Mouse (Mus musculus) granulocyte monocyte progenitor cell, adult 5-6 weeks (primary cell): ENCODE measurements around the gene Olfr33. TPM values are rescaled to one million over a fixed set of nuclear protein-coding genes. Genes with fewer than 3 reads are reported as not detected.

ENCODE experiments used
- ATAC-seq: replicated peaks from 2 replicates; pipeline ENCODE4 v1.8.0; 2016; ENCODE audit warnings: mild to moderate bottlenecking, moderate TSS enrichment, inconsistent platforms; ENCODE audit not compliant: poor library complexity, severe bottlenecking
- total RNA-seq, 2 experiments: library from RNA; stranded (forward) in 1 of 2; stranded (reverse) in 1 of 2; fragments of 200-712, 200-1000 nt in 1 of 2; fragments of >200 nt in 1 of 2; fragmentation: Nextera tagmentation in 1 of 2; gene quantifications; 2 replicates each; pipeline ENCODE4 v1.2.3; 2014 to 2017

The Olfr33 gene
- not detected in 2 replicates for total RNA-seq (2014; fragmentation: Nextera tagmentation)
- total RNA-seq (2017): not detected in 2 replicates

DNA sequence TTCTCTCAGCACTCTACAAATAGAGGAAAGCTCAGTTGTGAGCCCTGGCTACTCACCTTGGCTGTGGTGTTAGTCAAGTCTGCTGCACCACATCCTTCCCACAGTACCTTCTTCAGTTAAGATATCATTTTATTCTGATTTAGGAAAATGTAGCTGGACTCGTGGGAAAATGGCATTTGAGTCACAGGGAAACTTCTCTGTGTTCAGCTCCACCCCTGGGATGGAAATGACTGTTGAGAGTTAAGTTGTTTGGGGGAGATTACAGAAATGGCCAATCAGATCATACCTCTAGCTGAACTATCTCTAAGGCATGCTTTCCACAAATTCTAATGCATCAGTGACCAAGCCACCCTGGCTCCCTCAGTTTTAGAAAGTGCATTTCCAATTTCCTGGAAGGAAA is at the start of gene Olfr33:
Olfr33 (minus strand) TSS at position 101 of the 400 bp plus-strand sequence.
- no peak for ATAC-seq

GRCm38 (mm10) chr7:102759266-102759665 is 40.4 kb upstream of the Olfr33 start, which contains the start of the genes Olfr560 and Olfr78:
TSS of gene Olfr560 (minus strand) at chr7:102759366.
TSS of gene Olfr78 (minus strand) at chr7:102759471.
- ATAC-seq: no peak

DNA sequence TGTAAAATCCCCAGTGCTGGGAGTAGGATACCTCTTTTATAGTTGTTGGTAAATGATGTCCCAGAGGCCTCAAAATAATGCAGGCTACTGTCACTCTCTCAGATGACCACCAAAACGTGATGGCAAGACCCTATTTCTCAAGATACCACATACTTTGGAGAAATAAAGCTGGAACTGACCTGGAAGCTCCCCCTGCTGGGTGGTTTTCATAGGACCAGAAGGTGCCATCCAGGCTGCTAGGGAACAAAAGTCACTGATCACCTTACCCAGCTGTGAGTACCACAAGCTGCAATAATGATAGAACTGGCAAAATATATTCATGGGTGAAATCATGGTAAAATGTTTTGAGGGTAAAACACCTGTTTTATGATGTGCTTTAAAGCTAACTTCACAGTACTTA is 33.2 kb upstream of the Olfr33 start:
- ATAC-seq: no peak

- ATAC-seq: no peak
Measured at GRCm38 (mm10) chr7:102737705-102738104, 18.8 kb upstream of the Olfr33 start.

DNA sequence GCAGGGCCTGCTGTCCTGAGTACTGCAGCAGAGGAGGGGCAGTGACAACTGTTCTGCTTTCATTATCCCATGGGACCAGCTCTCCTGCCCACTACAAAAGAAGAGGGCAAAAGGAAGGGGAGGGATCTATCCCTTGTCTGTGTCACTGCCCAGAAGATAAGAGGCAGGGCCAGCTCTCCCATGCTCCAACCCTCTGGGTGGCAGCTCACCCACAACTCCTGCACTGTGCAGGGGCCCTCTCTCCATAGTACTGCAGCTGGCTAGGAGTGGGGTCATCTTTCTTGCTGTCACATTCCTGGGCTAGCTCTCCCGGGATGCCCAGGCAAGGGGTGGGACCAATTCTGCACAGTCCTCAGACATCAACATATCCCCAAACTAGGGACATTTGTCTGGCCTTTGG is 14.9 kb upstream of the Olfr33 start:
- ATAC-seq: no peak

DNA sequence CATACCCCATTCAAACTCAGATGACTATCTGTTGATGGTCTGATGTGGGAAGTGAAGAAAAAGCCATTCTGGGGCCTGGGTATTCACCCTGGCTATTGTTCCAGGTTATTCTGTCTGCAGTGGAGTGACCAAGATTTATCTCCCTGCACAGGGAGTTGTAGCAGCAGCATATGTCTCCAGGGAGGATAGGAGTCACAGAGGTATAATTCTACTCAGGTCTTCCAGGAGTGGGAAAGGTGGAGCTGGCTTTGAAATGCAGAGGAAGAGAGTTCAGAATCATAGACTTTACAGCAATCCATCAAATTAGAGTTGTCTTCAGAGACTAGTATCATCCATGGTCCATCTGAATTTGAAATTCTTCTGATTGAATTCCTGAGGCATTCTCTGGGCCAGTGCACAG is 8.5 kb upstream of the Olfr33 start, which contains the start of gene Olfr559:
Olfr559 (minus strand) TSS at position 101 of the 400 bp plus-strand sequence.
- no peak for ATAC-seq

DNA sequence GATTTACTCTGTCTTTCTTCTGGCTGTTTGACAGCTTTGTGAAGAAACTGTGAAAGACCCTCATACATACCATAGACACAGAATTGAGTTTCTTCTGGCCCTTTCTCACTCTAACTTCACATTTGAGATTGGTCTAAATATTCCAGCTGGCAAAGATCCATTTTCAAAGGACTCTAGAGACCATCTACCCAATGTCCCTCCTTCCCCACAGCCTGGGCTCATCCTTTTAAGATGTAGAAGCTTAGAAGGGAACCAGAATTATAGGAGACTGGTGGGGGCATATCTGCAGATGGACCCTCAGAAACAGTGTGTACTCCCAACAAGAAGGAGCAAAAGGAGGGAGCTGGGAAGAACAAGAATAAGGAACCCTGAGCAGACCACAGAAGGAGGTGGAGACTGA is 17.0 kb downstream of the Olfr33 start, which contains the start of gene Olfr558:
Olfr558 (plus strand) TSS at position 301 of the 400 bp plus-strand sequence.
- no peak for ATAC-seq

DNA sequence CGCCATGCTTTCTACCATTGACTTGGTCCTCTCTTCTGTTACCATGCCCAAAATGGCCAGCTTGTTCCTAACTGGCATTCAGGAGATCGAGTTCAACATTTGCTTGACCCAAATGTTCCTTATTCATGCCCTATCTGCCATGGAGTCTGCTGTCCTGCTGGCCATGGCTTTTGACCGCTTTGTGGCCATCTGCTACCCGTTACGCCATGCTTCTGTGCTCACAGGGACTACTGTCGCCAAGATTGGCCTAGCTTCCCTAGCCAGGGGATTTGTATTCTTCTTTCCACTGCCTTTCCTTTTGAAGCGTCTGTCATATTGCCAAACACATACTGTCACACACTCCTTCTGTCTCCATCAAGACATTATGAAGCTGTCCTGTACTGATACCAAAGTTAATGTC is 20.4 kb downstream of the Olfr33 start:
- no peak for ATAC-seq

GRCm38 (mm10) chr7:102695358-102696125 is 23.3 kb downstream of the Olfr33 start, which contains the start of gene Olfr557:
TSS of gene Olfr557 (plus strand) at chr7:102695910.
- ATAC-seq: peak; percentile 97

DNA sequence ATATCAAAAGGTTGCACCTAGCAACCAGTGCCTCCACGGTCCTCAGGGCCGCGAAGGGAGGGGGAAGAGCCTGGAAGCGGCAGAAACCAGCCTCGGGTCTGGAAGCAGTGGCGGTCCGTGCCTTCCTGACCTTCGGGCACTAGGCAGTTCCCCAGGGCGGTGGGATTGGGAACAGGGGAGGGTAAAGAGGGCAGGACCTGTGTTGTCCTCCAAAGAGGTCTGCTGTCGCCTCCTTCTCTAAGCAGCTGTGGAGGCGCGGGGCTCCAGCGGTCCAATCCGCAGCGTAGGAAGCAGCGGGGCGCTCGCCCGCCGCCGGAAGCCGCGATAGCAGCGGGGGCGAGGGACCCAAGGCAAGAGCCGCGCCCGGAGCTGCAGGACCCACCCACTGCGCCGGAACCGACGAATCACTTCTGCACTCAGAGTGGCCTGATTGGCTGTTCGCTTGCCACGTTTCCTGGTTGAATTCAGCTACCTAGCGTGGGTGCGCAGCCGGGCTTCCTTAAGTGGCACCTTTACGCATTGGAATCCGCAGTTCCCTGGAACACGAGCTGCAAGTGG is 31.8 kb downstream of the Olfr33 start, which contains the start of gene Trim68:
Trim68 (minus strand) TSS at position 384 of the 558 bp plus-strand sequence.
- ATAC-seq: peak; percentile 99

- no peak for ATAC-seq
Measured at GRCm38 (mm10) chr7:102681916-102682315, 37.0 kb downstream of the Olfr33 start.

DNA sequence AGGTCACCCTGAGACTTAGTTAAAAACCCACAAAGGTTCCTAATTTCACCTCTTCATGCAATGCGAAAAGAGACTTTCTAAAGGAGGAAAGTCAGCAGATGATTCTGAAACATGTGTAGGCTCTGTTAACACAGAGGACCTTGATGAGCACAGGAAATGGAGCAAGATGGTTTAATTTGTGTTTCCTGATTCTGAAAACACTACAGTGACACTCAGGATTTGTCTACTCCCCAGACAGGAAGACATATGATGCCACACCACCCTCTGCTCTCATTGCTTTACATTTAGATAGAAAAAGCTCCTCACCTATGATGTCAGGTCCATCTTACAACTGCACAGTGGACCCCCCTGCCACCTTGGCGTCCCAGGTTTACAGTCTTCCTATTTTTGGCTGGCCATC is 42.6 kb downstream of the Olfr33 start:
- ATAC-seq: peak; percentile 88

DNA sequence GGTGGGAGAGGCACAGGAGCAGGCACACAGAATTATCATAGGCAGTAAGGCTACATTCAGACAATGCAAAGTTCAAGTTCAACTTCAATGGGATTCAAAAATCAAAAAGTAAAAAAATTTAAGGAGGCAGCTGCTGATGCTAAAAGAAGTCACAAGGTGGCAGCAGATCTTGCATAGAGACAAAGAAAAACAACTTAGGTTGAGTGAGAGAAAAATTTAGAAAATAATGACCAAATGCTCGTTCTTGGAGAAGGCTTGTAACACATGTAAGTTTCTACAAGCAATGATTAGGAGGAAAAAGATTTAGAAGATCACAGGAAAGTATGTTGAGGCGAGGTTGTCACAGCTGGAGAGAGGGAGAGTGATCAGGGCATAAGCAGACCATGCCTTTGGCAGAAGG is 53.5 kb downstream of the Olfr33 start:
- ATAC-seq: no peak

- ATAC-seq: no peak
Measured at GRCm38 (mm10) chr7:102664599-102664998, 54.3 kb downstream of the Olfr33 start, which contains the start of gene Olfr556. TSS of gene Olfr556 (plus strand) at chr7:102664899.

Other genes with a start within 250 kb of the Olfr33 start
Only the 30 nearest of the 32 such genes appear.
- not detected in 2 replicates for gene Olfr543, start 237.4 kb downstream of the Olfr33 start, total RNA-seq (2014; fragmentation: Nextera tagmentation)
- not detected in 2 replicates for gene Olfr543, start 237.4 kb downstream of the Olfr33 start, total RNA-seq (2017)
- gene Olfr544, start 230.8 kb downstream of the Olfr33 start, total RNA-seq (2014; fragmentation: Nextera tagmentation): not detected in 2 replicates
- gene Olfr544, start 230.8 kb downstream of the Olfr33 start, total RNA-seq (2017): not detected in 2 replicates
- gene Olfr545, start 219.5 kb downstream of the Olfr33 start, total RNA-seq (2014; fragmentation: Nextera tagmentation): not detected in 2 replicates
- not detected in 2 replicates for gene Olfr545, start 219.5 kb downstream of the Olfr33 start, total RNA-seq (2017)
- not detected in 2 replicates for gene Olfr547, start 184.3 kb downstream of the Olfr33 start, total RNA-seq (2014; fragmentation: Nextera tagmentation)
- gene Olfr547, start 184.3 kb downstream of the Olfr33 start, total RNA-seq (2017): not detected in 2 replicates
- not detected in 2 replicates for gene Olfr548-ps1, start 178.2 kb downstream of the Olfr33 start, total RNA-seq (2014; fragmentation: Nextera tagmentation)
- gene Olfr548-ps1, start 178.2 kb downstream of the Olfr33 start, total RNA-seq (2017): not detected in 2 replicates
- gene Olfr549, start 169.2 kb downstream of the Olfr33 start, total RNA-seq (2014; fragmentation: Nextera tagmentation): not detected in 2 replicates
- gene Olfr549, start 169.2 kb downstream of the Olfr33 start, total RNA-seq (2017): not detected in 2 replicates
- 14.9 and 15.9 TPM in 2 replicates for gene Trim21, start 153.6 kb downstream of the Olfr33 start, total RNA-seq (2014; fragmentation: Nextera tagmentation)
- gene Trim21, start 153.6 kb downstream of the Olfr33 start, total RNA-seq (2017): 31.5 and 33.5 TPM in 2 replicates
- not detected in 2 replicates for gene Olfr550, start 147.6 kb downstream of the Olfr33 start, total RNA-seq (2014; fragmentation: Nextera tagmentation)
- not detected in 2 replicates for gene Olfr550, start 147.6 kb downstream of the Olfr33 start, total RNA-seq (2017)
- not detected in 2 replicates for gene Olfr551, start 127.2 kb downstream of the Olfr33 start, total RNA-seq (2014; fragmentation: Nextera tagmentation)
- not detected in 2 replicates for gene Olfr551, start 127.2 kb downstream of the Olfr33 start, total RNA-seq (2017)
- gene Olfr552, start 121.3 kb downstream of the Olfr33 start, total RNA-seq (2014; fragmentation: Nextera tagmentation): not detected in 2 replicates
- 0.09 TPM in 1 of 2 replicates, not detected in the other for gene Olfr552, start 121.3 kb downstream of the Olfr33 start, total RNA-seq (2017)
- gene Olfr553, start 100.9 kb downstream of the Olfr33 start, total RNA-seq (2014; fragmentation: Nextera tagmentation): not detected in 2 replicates
- gene Olfr553, start 100.9 kb downstream of the Olfr33 start, total RNA-seq (2017): not detected in 2 replicates
- not detected in 2 replicates for gene Olfr554, start 80.6 kb downstream of the Olfr33 start, total RNA-seq (2014; fragmentation: Nextera tagmentation)
- gene Olfr554, start 80.6 kb downstream of the Olfr33 start, total RNA-seq (2017): not detected in 2 replicates
- not detected in 2 replicates for gene Olfr555, start 60.2 kb downstream of the Olfr33 start, total RNA-seq (2014; fragmentation: Nextera tagmentation)
- not detected in 2 replicates for gene Olfr555, start 60.2 kb downstream of the Olfr33 start, total RNA-seq (2017)
- not detected in 2 replicates for gene Olfr556, start 54.2 kb downstream of the Olfr33 start, total RNA-seq (2014; fragmentation: Nextera tagmentation)
- not detected in 2 replicates for gene Olfr556, start 54.2 kb downstream of the Olfr33 start, total RNA-seq (2017)
- 4.8 and 13.0 TPM in 2 replicates for gene Trim68, start 31.7 kb downstream of the Olfr33 start, total RNA-seq (2014; fragmentation: Nextera tagmentation)
- 5.7 and 6.1 TPM in 2 replicates for gene Trim68, start 31.7 kb downstream of the Olfr33 start, total RNA-seq (2017)
- not detected in 2 replicates for gene Olfr557, start 23.2 kb downstream of the Olfr33 start, total RNA-seq (2014; fragmentation: Nextera tagmentation)
- gene Olfr557, start 23.2 kb downstream of the Olfr33 start, total RNA-seq (2017): not detected in 2 replicates
- gene Olfr558, start 16.9 kb downstream of the Olfr33 start, total RNA-seq (2014; fragmentation: Nextera tagmentation): not detected in 2 replicates
- gene Olfr558, start 16.9 kb downstream of the Olfr33 start, total RNA-seq (2017): not detected in 2 replicates
- not detected in 2 replicates for gene Olfr559, start 8.4 kb upstream of the Olfr33 start, total RNA-seq (2014; fragmentation: Nextera tagmentation)
- gene Olfr559, start 8.4 kb upstream of the Olfr33 start, total RNA-seq (2017): not detected in 2 replicates
- gene Olfr560, start 40.3 kb upstream of the Olfr33 start, total RNA-seq (2014; fragmentation: Nextera tagmentation): not detected in 2 replicates
- gene Olfr560, start 40.3 kb upstream of the Olfr33 start, total RNA-seq (2017): not detected in 2 replicates
- gene Olfr78, start 40.4 kb upstream of the Olfr33 start, total RNA-seq (2014; fragmentation: Nextera tagmentation): not detected in 2 replicates
- gene Olfr78, start 40.4 kb upstream of the Olfr33 start, total RNA-seq (2017): not detected in 2 replicates
- gene Olfr561, start 52.2 kb upstream of the Olfr33 start, total RNA-seq (2014; fragmentation: Nextera tagmentation): not detected in 2 replicates
- not detected in 2 replicates for gene Olfr561, start 52.2 kb upstream of the Olfr33 start, total RNA-seq (2017)
- gene Olfr564, start 84.4 kb upstream of the Olfr33 start, total RNA-seq (2014; fragmentation: Nextera tagmentation): not detected in 2 replicates
- gene Olfr564, start 84.4 kb upstream of the Olfr33 start, total RNA-seq (2017): not detected in 2 replicates
- not detected in 2 replicates for gene Olfr566, start 139.7 kb upstream of the Olfr33 start, total RNA-seq (2014; fragmentation: Nextera tagmentation)
- gene Olfr566, start 139.7 kb upstream of the Olfr33 start, total RNA-seq (2017): not detected in 2 replicates
- gene Olfr568, start 158.1 kb upstream of the Olfr33 start, total RNA-seq (2014; fragmentation: Nextera tagmentation): not detected in 2 replicates
- gene Olfr568, start 158.1 kb upstream of the Olfr33 start, total RNA-seq (2017): not detected in 2 replicates
- gene Olfr569, start 171.8 kb upstream of the Olfr33 start, total RNA-seq (2014; fragmentation: Nextera tagmentation): not detected in 2 replicates
- gene Olfr569, start 171.8 kb upstream of the Olfr33 start, total RNA-seq (2017): not detected in 2 replicates
- not detected in 2 replicates for gene Olfr570, start 175.5 kb upstream of the Olfr33 start, total RNA-seq (2014; fragmentation: Nextera tagmentation)
- gene Olfr570, start 175.5 kb upstream of the Olfr33 start, total RNA-seq (2017): not detected in 2 replicates
- not detected in 2 replicates for gene Olfr571, start 198.5 kb upstream of the Olfr33 start, total RNA-seq (2014; fragmentation: Nextera tagmentation)
- gene Olfr571, start 198.5 kb upstream of the Olfr33 start, total RNA-seq (2017): not detected in 2 replicates
- gene Olfr572, start 205.3 kb upstream of the Olfr33 start, total RNA-seq (2014; fragmentation: Nextera tagmentation): not detected in 2 replicates
- gene Olfr572, start 205.3 kb upstream of the Olfr33 start, total RNA-seq (2017): not detected in 2 replicates
- gene Olfr573-ps1, start 223.5 kb upstream of the Olfr33 start, total RNA-seq (2014; fragmentation: Nextera tagmentation): not detected in 2 replicates
- gene Olfr573-ps1, start 223.5 kb upstream of the Olfr33 start, total RNA-seq (2017): not detected in 2 replicates
- not detected in 2 replicates for gene Olfr574, start 229.4 kb upstream of the Olfr33 start, total RNA-seq (2014; fragmentation: Nextera tagmentation)
- gene Olfr574, start 229.4 kb upstream of the Olfr33 start, total RNA-seq (2017): not detected in 2 replicates